Mouse (Mus musculus) layer of hippocampus, adult 11-12 months (tissue): ENCODE results near the gene Nr4a1.
A peak's percentile ranks its signal among the peaks of the same experiment; 100 is the strongest.

Experiments used
- DNase-seq: peaks from one replicate; pipeline ENCODE4 v3.0.0; 2022; ENCODE audit warnings: low spot score

Nr4a1 gene

GRCm38 (mm10) chr15:101256463-101257206 lies 2.6 kb downstream of the Nr4a1 start:
- no peak for DNase-seq

GRCm38 (mm10) chr15:101258420-101258819 lies 4.4 kb downstream of the Nr4a1 start:
- DNase-seq: no peak

- DNase-seq: no peak
These were observed 5.9 kb downstream of the Nr4a1 start for GRCm38 (mm10) chr15:101259922-101260321.

GRCm38 (mm10) chr15:101260387-101260786 lies 6.3 kb downstream of the Nr4a1 start:
- DNase-seq: no peak

GRCm38 (mm10) chr15:101260874-101261622 lies 7.0 kb downstream of the Nr4a1 start:
- DNase-seq: no peak

- DNase-seq: no peak
These were observed 8.4 kb downstream of the Nr4a1 start for GRCm38 (mm10) chr15:101262502-101262901.

GRCm38 (mm10) chr15:101266132-101266963 lies 12.3 kb downstream of the Nr4a1 start:
- DNase-seq: peak; percentile 92

GRCm38 (mm10) chr15:101267053-101268032 lies 13.3 kb downstream of the Nr4a1 start:
- DNase-seq: no peak

- DNase-seq: no peak
These were observed 16.2 kb downstream of the Nr4a1 start for GRCm38 (mm10) chr15:101270101-101270820.

- no peak for DNase-seq
These were observed 17.0 kb downstream of the Nr4a1 start for GRCm38 (mm10) chr15:101271107-101271506.

GRCm38 (mm10) chr15:101271513-101271912 lies 17.4 kb downstream of the Nr4a1 start:
- peak; percentile 60 for DNase-seq

- DNase-seq: no peak
These were observed 20.3 kb downstream of the Nr4a1 start for GRCm38 (mm10) chr15:101274380-101274779.

- peak; percentile 76 for DNase-seq
These were observed 23.4 kb downstream of the Nr4a1 start for GRCm38 (mm10) chr15:101277351-101277899.

- no peak for DNase-seq
These were observed 24.5 kb downstream of the Nr4a1 start for GRCm38 (mm10) chr15:101278589-101278988.

GRCm38 (mm10) chr15:101279430-101279999 lies 25.4 kb downstream of the Nr4a1 start:
- no peak for DNase-seq

- no peak for DNase-seq
These were observed 28.4 kb downstream of the Nr4a1 start for GRCm38 (mm10) chr15:101282471-101282870.

GRCm38 (mm10) chr15:101283183-101283910 lies 29.3 kb downstream of the Nr4a1 start:
- peak; percentile 78 for DNase-seq

GRCm38 (mm10) chr15:101283911-101284750 lies 30.1 kb downstream of the Nr4a1 start, which contains the start of gene Atg101:
Gene Atg101, plus strand, starts transcription at chr15:101284272.
- peak; percentile 92 for DNase-seq
